Comparison of ENCODE assay signal across 8 mouse cellular contexts in genomic region chr1:125561206-125561605, GRCm38 (mm10). TPM values are rescaled to one million over a fixed set of nuclear protein-coding genes. Genes with fewer than 3 reads are reported as not detected.
DNase-seq lines count a peak whose midpoint lies in the region; ATAC-seq and TF ChIP-seq lines count a peak whose summit lies in the region.

No protein-coding gene starts in this region.

- WGBS in spleen, adult 2 months, result 7% methylated on average over 29 of the region's 29 CpGs
- WGBS in heart, embryonic 11.5 days (ENCODE audit: insufficient replicate concordance), result under 1% methylated on average over 29 of the region's 29 CpGs

- peak; percentile 29 for ATAC-seq in heart, embryonic 11.5 days (replicated peaks; ENCODE audit: insufficient number of reproducible peaks, low FRiP score, low TSS enrichment)

- peak overlapping the region; percentile 84 for H3K9ac ChIP-seq in heart, embryonic 11.5 days (ENCODE audit: low read depth, low read length)

- H3K4me2 ChIP-seq in heart, embryonic 11.5 days, result peak overlapping the region; percentile 82

- no peak for TF ChIP-seq CTCF in spleen, adult 2 months (IDR thresholded peaks at IDR 0.05; ENCODE audit: extremely low read depth, insufficient read depth, insufficient read length, insufficient replicate concordance)

- TF ChIP-seq POLR2A in spleen, adult 2 months (IDR thresholded peaks at IDR 0.05; ENCODE audit: low read depth, low read length), result no peak

- peak in 1 of 2 experiments; percentile 14 for DNase-seq in spleen, adult 2 months (ENCODE audit: low read depth in 1 of 2, low spot score in 2 of 2)
- DNase-seq in spleen, adult 18-20 months, result no peak
- peak; percentile 58 for DNase-seq in embryo, embryonic 10.5 days (ENCODE audit: low spot score)
- peak; percentile 68 to 69 for DNase-seq in layer of hippocampus, postnatal 10 days (ENCODE audit: low spot score in 2 of 2)
- DNase-seq in lung, postnatal 4 days, result peak; percentile 79 to 85
- peak; percentile 52 for DNase-seq in skeletal muscle tissue, adult 2 months (ENCODE audit: low read depth, low spot score)
- DNase-seq in cerebellum, adult 8-10 months, result no peak

- H3K4me1 ChIP-seq in spleen, adult 2 months (ENCODE audit: control insufficient read depth, insufficient read depth, insufficient read length), result no peaks in the 10 kb centered on the region; the same call in 1 of the 2 replicates
- H3K4me1 ChIP-seq in heart, embryonic 11.5 days (ENCODE audit: control insufficient read depth, insufficient read depth, low read length), result peaks cover 4% of the 10 kb centered on the region; the same call in 1 of the 2 replicates

- no peaks in the 10 kb centered on the region for H3K9me3 ChIP-seq in heart, embryonic 11.5 days (replicated peaks; ENCODE audit: control insufficient read depth, low read length)

- H3K4me3 ChIP-seq in spleen, adult 2 months (ENCODE audit: extremely low read depth, insufficient read depth, insufficient read length), result peak overlapping the region; percentile 80
- peak overlapping the region; percentile 88 for H3K4me3 ChIP-seq in heart, embryonic 11.5 days (ENCODE audit: low read depth, low read length)

- no peaks in the 10 kb centered on the region for H3K27me3 ChIP-seq in spleen, adult 2 months (ENCODE audit: control insufficient read depth, insufficient read depth, low read length)
- H3K27me3 ChIP-seq in heart, embryonic 11.5 days (ENCODE audit: control insufficient read depth, insufficient read depth, low read length), result no peaks in the 10 kb centered on the region

- H3K27ac ChIP-seq in spleen, adult 2 months (ENCODE audit: insufficient read depth, low read length), result peak overlapping the region; percentile 56
- peak overlapping the region; percentile 91 for H3K27ac ChIP-seq in heart, embryonic 11.5 days (ENCODE audit: low read depth, low read length)

- H3K36me3 ChIP-seq in spleen, adult 2 months (ENCODE audit: control insufficient read depth, insufficient read depth, low read length), result no peaks in the 10 kb centered on the region
- H3K36me3 ChIP-seq in heart, embryonic 11.5 days (ENCODE audit: control insufficient read depth, insufficient read depth, low read length), result 0 out of 2 replicates have a peak, but pooled peaks cover 2% of the 10 kb centered on the region

RNA-seq across cellular contexts. Expression of gene Slc35f5, which starts 0.8 kb away (rescaled TPM):
- polyA plus RNA-seq in spleen, adult 2 months (2012; rRNA removed), result 3.5 and 3.8 TPM in 2 replicates
- polyA plus RNA-seq in heart, embryonic 11.5 days (2014; fragmentation: Nextera tagmentation; extraction: Ambion mirVana), result 40.7 and 49.3 TPM in 2 replicates
- 10 to 100 TPM; 32.3 to 36.5 TPM for total RNA-seq in layer of hippocampus, postnatal 10 days (2021)

Comparison
In these comparisons a context has a peak if more than half of its experiments do, and no peak if none do; other contexts are left out.
1. DNase-seq: peak in embryo, embryonic 10.5 days (single experiment), layer of hippocampus, postnatal 10 days (2 of 2), lung, postnatal 4 days (2 of 2) and skeletal muscle tissue, adult 2 months (single experiment); none in spleen, adult 18-20 months (0 of 2) and cerebellum, adult 8-10 months (single experiment).